Mouse (Mus musculus) myocyte (in vitro differentiated cells): ENCODE measurements around the gene Kdm6b. TPM values are rescaled to one million over a fixed set of nuclear protein-coding genes. Genes with fewer than 3 reads are reported as not detected.
A peak's percentile ranks its signal among the peaks of the same experiment; 100 is the strongest.

Source experiments
- H3K27me3 ChIP-seq: one replicate; pipeline ENCODE4 v1.6.1; 2011; ENCODE audit not compliant: control insufficient read depth, insufficient read depth, insufficient read length
- H3K36me3 ChIP-seq: one replicate; pipeline ENCODE4 v1.6.1; 2011; ENCODE audit not compliant: control insufficient read depth, insufficient read depth
- H3K4me2 ChIP-seq: one replicate; pipeline ENCODE4 v1.6.1; 2011; ENCODE audit warnings: low read depth, control low read depth
- H3K4me3 ChIP-seq: one replicate; pipeline ENCODE4 v1.5.1; 2011; ENCODE audit warnings: mild to moderate bottlenecking, control low read depth, moderate library complexity
- H3K79me2 ChIP-seq: one replicate; pipeline ENCODE4 v1.6.1; 2011; ENCODE audit not compliant: control insufficient read depth, insufficient read depth
- H3ac ChIP-seq: one replicate; pipeline ENCODE4 v1.6.1; 2011; ENCODE audit not compliant: control insufficient read depth, insufficient read length
- CEBPB ChIP-seq: IDR thresholded peaks from 2 replicates; pipeline ENCODE4 v1.6.1; 2011; ENCODE audit warnings: mild to moderate bottlenecking, moderate library complexity; ENCODE audit not compliant: poor library complexity, insufficient read depth, severe bottlenecking
- E2F4 ChIP-seq: IDR thresholded peaks from one replicate; pipeline ENCODE4 v1.6.1; 2011; ENCODE audit warnings: mild to moderate bottlenecking, control low read depth, moderate library complexity; ENCODE audit not compliant: insufficient read depth
- MAX ChIP-seq: IDR thresholded peaks from one replicate; pipeline ENCODE4 v1.6.1; 2011; ENCODE audit warnings: low read depth, mild to moderate bottlenecking, control low read depth
- MYOD1 ChIP-seq, 3 experiments: IDR thresholded peaks; one replicate each; pipeline ENCODE4 v1.6.1; 2011; ENCODE audit warnings: control low read depth in 2 of 3, low read depth in 2 of 3, mild to moderate bottlenecking in 2 of 3, moderate library complexity in 1 of 3; ENCODE audit not compliant: insufficient read length in 2 of 3, control insufficient read depth in 1 of 3
- MYOG ChIP-seq, 3 experiments: IDR thresholded peaks; one replicate each; pipeline ENCODE4 v1.6.1; 2011; ENCODE audit warnings: control low read depth in 2 of 3, low read depth in 2 of 3, mild to moderate bottlenecking in 2 of 3; ENCODE audit not compliant: insufficient read length in 2 of 3, control insufficient read depth in 1 of 3, insufficient read depth in 1 of 3
- POLR2A ChIP-seq: IDR thresholded peaks from one replicate; pipeline ENCODE4 v1.6.1; 2011; ENCODE audit warnings: low read depth, mild to moderate bottlenecking, control low read depth, moderate library complexity; ENCODE audit not compliant: insufficient read length
- POLR2AphosphoS2 ChIP-seq: IDR thresholded peaks from one replicate; pipeline ENCODE4 v1.6.1; 2011; ENCODE audit warnings: low read depth, control low read depth; ENCODE audit not compliant: insufficient read length
- REST ChIP-seq: IDR thresholded peaks from one replicate; pipeline ENCODE4 v1.6.1; 2011; ENCODE audit warnings: mild to moderate bottlenecking, control low read depth, moderate library complexity; ENCODE audit not compliant: insufficient read depth, insufficient read length
- SRF ChIP-seq: IDR thresholded peaks from one replicate; pipeline ENCODE4 v1.6.1; 2011; ENCODE audit warnings: low read depth; ENCODE audit not compliant: control insufficient read depth, insufficient read length
- TCF12 ChIP-seq: IDR thresholded peaks from one replicate; pipeline ENCODE4 v1.6.1; 2011; ENCODE audit warnings: mild to moderate bottlenecking, control low read depth; ENCODE audit not compliant: poor library complexity, insufficient read depth, severe bottlenecking
- TCF3 ChIP-seq: IDR thresholded peaks from one replicate; pipeline ENCODE4 v1.6.1; 2011; ENCODE audit warnings: low read depth, control low read depth; ENCODE audit not compliant: insufficient read length
- USF1 ChIP-seq: IDR thresholded peaks from one replicate; pipeline ENCODE4 v1.6.1; 2011; ENCODE audit warnings: low read depth, mild to moderate bottlenecking, control low read depth, moderate library complexity
- polyA plus RNA-seq: library from polyadenylated mRNA; unstranded; fragments of >200 nt; fragmentation: generic; extraction: Trizol; gene quantifications from one replicate; pipeline ENCODE4 v1.2.1, GENCODE M21; 2012; ENCODE audit warnings: missing spikeins

Kdm6b gene
- polyA plus RNA-seq, 1 experiment: 31.0 TPM

GRCm38 (mm10) chr11:69412548-69412947 is 927 bp downstream of the Kdm6b start:
- Histone ChIP-seq H3K36me3 (peaks cover 19% of the 10 kb centered on the region), H3K79me2 (peaks cover 60% of the 10 kb centered on the region), H3K4me2 (peak overlapping the region; percentile 96), H3K4me3 (peak overlapping the region; percentile 100), H3ac (peak overlapping the region; percentile 69), H3K27me3 (no peaks in the 10 kb centered on the region)
- TF ChIP-seq MAX (no peak), E2F4 (no peak), TCF3 (no peak), POLR2A (no peak), POLR2AphosphoS2 (peak; percentile 41)

GRCm38 (mm10) chr11:69411538-69412203 is 1.8 kb downstream of the Kdm6b start:
- Histone ChIP-seq H3ac (peak overlapping the region; percentile 69), H3K36me3 (peaks cover 26% of the 10 kb centered on the region), H3K4me3 (peak overlapping the region; percentile 100), H3K4me2 (peak overlapping the region; percentile 96), H3K27me3 (no peaks in the 10 kb centered on the region), H3K79me2 (peaks cover 68% of the 10 kb centered on the region)
- TF ChIP-seq REST (no peak), USF1 (peak; percentile 39), MYOG (IDR thresholded peaks at IDR 0.05; ENCODE audit: control insufficient read depth in 1 of 3, insufficient read depth in 1 of 3, insufficient read length in 2 of 3, low read depth in 2 of 3) (peak in 1 of 3 experiments; percentile 1), POLR2A (peak; percentile 58), MAX (no peak), TCF12 (no peak), MYOD1 (IDR thresholded peaks at IDR 0.05; ENCODE audit: control insufficient read depth in 1 of 3, insufficient read length in 2 of 3, low read depth in 2 of 3) (peak in 1 of 3 experiments; percentile 22), TCF3 (no peak), E2F4 (no peak), CEBPB (no peak), SRF (no peak), POLR2AphosphoS2 (peak; percentile 78)

GRCm38 (mm10) chr11:69411073-69411535 is 2.4 kb downstream of the Kdm6b start:
- peak overlapping the region; percentile 69 for H3ac ChIP-seq
- peaks cover 68% of the 10 kb centered on the region for H3K79me2 ChIP-seq
- H3K4me3 ChIP-seq: peak overlapping the region; percentile 100
- no peaks in the 10 kb centered on the region for H3K27me3 ChIP-seq
- peaks cover 30% of the 10 kb centered on the region for H3K36me3 ChIP-seq
- TF ChIP-seq POLR2A: peak; percentile 22
- no peak for TF ChIP-seq TCF12
- H3K4me2 ChIP-seq: peak overlapping the region; percentile 96

GRCm38 (mm10) chr11:69410310-69411072 is 3.0 kb downstream of the Kdm6b start:
- Histone ChIP-seq H3K4me3 (peak overlapping the region; percentile 100), H3K36me3 (peaks cover 30% of the 10 kb centered on the region), H3K27me3 (no peaks in the 10 kb centered on the region), H3ac (peak overlapping the region; percentile 69), H3K79me2 (peaks cover 68% of the 10 kb centered on the region), H3K4me2 (peak overlapping the region; percentile 96)
- TF ChIP-seq MYOG (IDR thresholded peaks at IDR 0.05; ENCODE audit: control insufficient read depth in 1 of 3, insufficient read depth in 1 of 3, insufficient read length in 2 of 3, low read depth in 2 of 3) (peak; percentile 18 to 92 (median 87)), TCF12 (no peak), POLR2A (peak; percentile 52), SRF (no peak), MYOD1 (IDR thresholded peaks at IDR 0.05; ENCODE audit: control insufficient read depth in 1 of 3, insufficient read length in 2 of 3, low read depth in 2 of 3) (peak in 2 of 3 experiments; percentile 87 to 97), CEBPB (0 out of 2 replicates have a peak, but pooled peaks have one; percentile 3), POLR2AphosphoS2 (peak; percentile 79)

- peaks cover 68% of the 10 kb centered on the region for H3K79me2 ChIP-seq
- H3K27me3 ChIP-seq: no peaks in the 10 kb centered on the region
- TF ChIP-seq POLR2AphosphoS2 (peak; percentile 45), POLR2A (no peak)
- H3K4me3 ChIP-seq: peak overlapping the region; percentile 100
- peak overlapping the region; percentile 96 for H3K4me2 ChIP-seq
- H3K36me3 ChIP-seq: peaks cover 30% of the 10 kb centered on the region
- peak overlapping the region; percentile 69 for H3ac ChIP-seq
These were observed 3.5 kb downstream of the Kdm6b start for GRCm38 (mm10) chr11:69410045-69410309.
